Mouse (Mus musculus): ENCODE data around the gene Aldh1l1. TPM values are rescaled to one million over a fixed set of nuclear protein-coding genes. Genes with fewer than 3 reads are reported as not detected.
A peak's percentile ranks its signal among the peaks of the same experiment; 100 is the strongest.

Aldh1l1 gene
- total and polyA plus RNA-seq, 2 experiments from 2014 or later, result 83.8 to 125 TPM

GRCm38 (mm10) chr6:90505906-90506305, 19.7 kb downstream of the Aldh1l1 start:
- no peak for TF ChIP-seq CTCF (IDR thresholded peaks at IDR 0.05)
- H3K4me1 ChIP-seq (ENCODE audit: insufficient read depth, low read length), result no peaks in the 10 kb centered on the region
- DNase-seq (ENCODE audit: low spot score), result peak; percentile 27
- no peak overlapping the region for H3K4me2 ChIP-seq (ENCODE audit: low read depth, low read length, poor library complexity, severe bottlenecking)
- H3K4me3 ChIP-seq (ENCODE audit: low read depth, low read length), result no peak overlapping the region
- 61% methylated on average over 6 of the region's 6 CpGs for WGBS
- H3K9me3 ChIP-seq (ENCODE audit: low read length), result no peaks in the 10 kb centered on the region
- no peaks in the 10 kb centered on the region for H3K36me3 ChIP-seq (ENCODE audit: insufficient read depth, low read length)
- no peak overlapping the region for H3K9ac ChIP-seq (replicated peaks; ENCODE audit: low read length, poor library complexity, severe bottlenecking)
- H3K27ac ChIP-seq (ENCODE audit: low read depth, low read length), result peak overlapping the region; percentile 64
- ATAC-seq (ENCODE audit: low FRiP score), result no peak
- no peaks in the 10 kb centered on the region for H3K27me3 ChIP-seq (ENCODE audit: insufficient read depth, low read length)

- H3K9me3 ChIP-seq (ENCODE audit: low read length), result no peaks in the 10 kb centered on the region
- H3K36me3 ChIP-seq (ENCODE audit: insufficient read depth, low read length), result no peaks in the 10 kb centered on the region
- DNase-seq (ENCODE audit: low spot score) (peak; percentile 87), ATAC-seq (ENCODE audit: low FRiP score) (peak; percentile 83)
- H3K4me3 ChIP-seq (ENCODE audit: low read depth, low read length), result no peak overlapping the region
- H3K4me1 ChIP-seq (ENCODE audit: insufficient read depth, low read length), result no peaks in the 10 kb centered on the region
- peak overlapping the region; percentile 64 for H3K27ac ChIP-seq (ENCODE audit: low read depth, low read length)
- H3K4me2 ChIP-seq (ENCODE audit: low read depth, low read length, poor library complexity, severe bottlenecking), result no peak overlapping the region
- TF ChIP-seq CTCF (IDR thresholded peaks at IDR 0.05), result no peak
- H3K9ac ChIP-seq (replicated peaks; ENCODE audit: low read length, poor library complexity, severe bottlenecking), result no peak overlapping the region; the same call in 1 of the 2 replicates
- H3K27me3 ChIP-seq (ENCODE audit: insufficient read depth, low read length), result no peaks in the 10 kb centered on the region
- 50% methylated on average over 16 of the region's 16 CpGs for WGBS
These were observed 20.6 kb downstream of the Aldh1l1 start for GRCm38 (mm10) chr6:90506673-90507311.

- no peak for DNase-seq (ENCODE audit: low spot score)
- Histone ChIP-seq H3K27ac (ENCODE audit: low read depth, low read length) (peak overlapping the region; percentile 60), H3K4me3 (ENCODE audit: low read depth, low read length) (no peak overlapping the region), H3K4me1 (ENCODE audit: insufficient read depth, low read length) (no peaks in the 10 kb centered on the region), H3K36me3 (ENCODE audit: insufficient read depth, low read length) (no peaks in the 10 kb centered on the region), H3K4me2 (ENCODE audit: low read depth, low read length, poor library complexity, severe bottlenecking) (no peak overlapping the region), H3K9me3 (ENCODE audit: low read length) (no peaks in the 10 kb centered on the region), H3K9ac (replicated peaks; ENCODE audit: low read length, poor library complexity, severe bottlenecking) (no peak overlapping the region), H3K27me3 (ENCODE audit: insufficient read depth, low read length) (no peaks in the 10 kb centered on the region)
- TF ChIP-seq CTCF (IDR thresholded peaks at IDR 0.05), result no peak
- no peak for ATAC-seq (ENCODE audit: low FRiP score)
These were observed 21.2 kb downstream of the Aldh1l1 start for GRCm38 (mm10) chr6:90507443-90507842.

GRCm38 (mm10) chr6:90508197-90508624, 22.0 kb downstream of the Aldh1l1 start:
- DNase-seq (ENCODE audit: low spot score) (peak; percentile 48), ATAC-seq (ENCODE audit: low FRiP score) (peak; percentile 54; the same call in 1 of the 2 replicates)
- Histone ChIP-seq H3K4me3 (ENCODE audit: low read depth, low read length) (no peak overlapping the region), H3K36me3 (ENCODE audit: insufficient read depth, low read length) (no peaks in the 10 kb centered on the region), H3K4me2 (ENCODE audit: low read depth, low read length, poor library complexity, severe bottlenecking) (no peak overlapping the region), H3K9me3 (ENCODE audit: low read length) (no peaks in the 10 kb centered on the region), H3K27ac (ENCODE audit: low read depth, low read length) (peak overlapping the region; percentile 13; the same call in 1 of the 2 replicates), H3K9ac (replicated peaks; ENCODE audit: low read length, poor library complexity, severe bottlenecking) (no peak overlapping the region), H3K27me3 (ENCODE audit: insufficient read depth, low read length) (no peaks in the 10 kb centered on the region), H3K4me1 (ENCODE audit: insufficient read depth, low read length) (no peaks in the 10 kb centered on the region)
- 49% methylated on average over 4 of the region's 4 CpGs for WGBS
- no peak for TF ChIP-seq CTCF (IDR thresholded peaks at IDR 0.05)

GRCm38 (mm10) chr6:90509085-90509484, 22.9 kb downstream of the Aldh1l1 start:
- H3K36me3 ChIP-seq (ENCODE audit: insufficient read depth, low read length), result no peaks in the 10 kb centered on the region
- TF ChIP-seq CTCF (IDR thresholded peaks at IDR 0.05), result no peak
- H3K4me3 ChIP-seq (ENCODE audit: low read depth, low read length), result no peak overlapping the region
- H3K4me2 ChIP-seq (ENCODE audit: low read depth, low read length, poor library complexity, severe bottlenecking), result no peak overlapping the region
- H3K4me1 ChIP-seq (ENCODE audit: insufficient read depth, low read length), result no peaks in the 10 kb centered on the region
- no peak overlapping the region for H3K9ac ChIP-seq (replicated peaks; ENCODE audit: low read length, poor library complexity, severe bottlenecking)
- no peak overlapping the region for H3K27ac ChIP-seq (ENCODE audit: low read depth, low read length)
- ATAC-seq (ENCODE audit: low FRiP score) (no peak), DNase-seq (ENCODE audit: low spot score) (peak; percentile 52)
- 61% methylated on average over 6 of the region's 6 CpGs for WGBS
- H3K9me3 ChIP-seq (ENCODE audit: low read length), result no peaks in the 10 kb centered on the region
- no peaks in the 10 kb centered on the region for H3K27me3 ChIP-seq (ENCODE audit: insufficient read depth, low read length)

GRCm38 (mm10) chr6:90512416-90512815, 26.2 kb downstream of the Aldh1l1 start:
- no peak overlapping the region for H3K27ac ChIP-seq (ENCODE audit: low read depth, low read length)
- DNase-seq (ENCODE audit: low spot score) (no peak), ATAC-seq (ENCODE audit: low FRiP score) (no peak)
- H3K4me3 ChIP-seq (ENCODE audit: low read depth, low read length), result no peak overlapping the region
- H3K4me2 ChIP-seq (ENCODE audit: low read depth, low read length, poor library complexity, severe bottlenecking), result no peak overlapping the region
- no peaks in the 10 kb centered on the region for H3K9me3 ChIP-seq (ENCODE audit: low read length)
- no peak overlapping the region for H3K9ac ChIP-seq (replicated peaks; ENCODE audit: low read length, poor library complexity, severe bottlenecking)
- WGBS, result 92% methylated on average over 5 of the region's 5 CpGs
- H3K27me3 ChIP-seq (ENCODE audit: insufficient read depth, low read length), result no peaks in the 10 kb centered on the region
- TF ChIP-seq CTCF (IDR thresholded peaks at IDR 0.05), result no peak
- no peaks in the 10 kb centered on the region for H3K36me3 ChIP-seq (ENCODE audit: insufficient read depth, low read length)
- no peaks in the 10 kb centered on the region for H3K4me1 ChIP-seq (ENCODE audit: insufficient read depth, low read length)

Measured in midbrain, postnatal 0 days (tissue).